Mouse (Mus musculus) erythroblast, embryonic 14.5 days (primary cell): ENCODE data around the gene Dnase2a.

ENCODE experiments used
- GATA1 ChIP-seq: IDR thresholded peaks from 2 replicates; pipeline ENCODE4 v1.6.1; 2012; ENCODE audit warnings: low read length, inconsistent platforms, mixed read lengths
- TAL1 ChIP-seq: IDR thresholded peaks from 3 replicates; pipeline ENCODE4 v1.6.1; 2012; ENCODE audit warnings: low read length, inconsistent platforms, mixed read lengths

DNA sequence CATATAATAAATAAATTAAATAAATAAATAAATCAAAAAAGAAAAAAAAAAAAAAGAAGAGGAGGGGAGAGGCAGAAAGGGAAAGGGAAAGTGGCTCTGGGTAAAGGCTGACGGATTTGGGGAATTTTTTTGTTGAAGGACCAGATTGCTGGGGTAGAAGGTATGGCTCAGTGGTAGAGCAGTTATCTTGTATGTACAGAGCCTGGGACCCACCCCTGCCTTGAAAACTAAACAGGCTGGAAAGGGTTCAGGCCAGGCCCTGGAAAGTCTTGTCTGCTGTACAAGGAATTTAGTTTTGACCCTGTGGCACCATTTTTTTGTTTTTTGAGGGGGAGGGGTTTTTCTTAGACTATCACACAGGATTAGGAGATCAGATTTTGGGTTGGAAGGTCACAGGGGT lies 29.4 kb upstream of the Dnase2a start:
- TF ChIP-seq GATA1 (no peak), TAL1 (no peak)
